Mouse (Mus musculus) thymus, adult 2 months (tissue): Measurements from ENCODE around the gene Pilra.

Source experiments
- CTCF ChIP-seq: fragments of 200-500 bp; IDR thresholded peaks from 2 replicates; pipeline ENCODE4 v1.5.1; 2012; ENCODE audit warnings: mild to moderate bottlenecking, control low read depth, low read length, moderate library complexity, borderline replicate concordance; ENCODE audit not compliant: control insufficient read depth, poor library complexity, insufficient read depth; ENCODE audit errors: extremely low read depth
- POLR2A ChIP-seq: fragments of 200-500 bp; IDR thresholded peaks from 2 replicates; pipeline ENCODE4 v1.6.1; 2012; ENCODE audit warnings: mild to moderate bottlenecking, low read length, control low read depth, moderate library complexity; ENCODE audit not compliant: control insufficient read depth, poor library complexity, insufficient read depth; ENCODE audit errors: extremely low read depth

DNA sequence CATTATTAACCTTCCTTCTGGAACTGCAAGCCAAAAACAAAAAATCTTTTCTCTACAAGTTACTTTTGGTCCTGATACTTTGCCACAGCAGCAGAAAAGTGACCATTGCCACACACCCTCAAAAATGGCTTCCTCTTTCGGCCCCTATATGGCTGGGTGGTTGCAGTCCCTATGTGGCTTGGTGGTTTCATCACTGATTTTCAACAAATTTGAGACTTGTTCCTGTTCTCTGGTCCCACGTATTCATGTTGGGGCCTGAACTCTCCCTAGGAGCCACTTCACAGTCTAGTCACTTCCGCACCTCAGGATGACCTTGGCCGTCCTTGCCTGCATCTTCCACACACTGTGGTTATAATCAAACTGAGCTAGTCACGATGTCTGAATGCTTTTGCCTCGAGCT lies 7.4 kb downstream of the Pilra start:
- TF ChIP-seq CTCF (no peak), POLR2A (no peak)
